Mouse (Mus musculus) heart, embryonic 16.5 days (tissue): Measurements from ENCODE around the gene St6galnac3. TPM values are rescaled to one million over a fixed set of nuclear protein-coding genes. Genes with fewer than 3 reads are reported as not detected.

Experiments used
- ATAC-seq: fragments of 200-750 bp; cut with Nextera tagmentation; replicated peaks from 2 replicates; pipeline ENCODE4 v1.8.0; 2017; ENCODE audit warnings: moderate number of reproducible peaks; ENCODE audit not compliant: insufficient read depth, low FRiP score; ENCODE audit errors: extremely low read depth
- H3K27ac ChIP-seq: fragments of 300-500 bp; sonication (generic); 2 replicates; pipeline ENCODE4 v1.5.1; 2014; ENCODE audit warnings: mild to moderate bottlenecking, low read length, control low read depth, moderate library complexity
- H3K27me3 ChIP-seq: fragments of 300-500 bp; sonication (generic); 2 replicates; pipeline ENCODE4 v1.6.1; 2014; ENCODE audit warnings: low read length, mixed read lengths; ENCODE audit not compliant: control insufficient read depth, insufficient read depth
- H3K36me3 ChIP-seq: fragments of 300-500 bp; sonication (generic); 2 replicates; pipeline ENCODE4 v1.6.1; 2014; ENCODE audit not compliant: control insufficient read depth, insufficient read depth
- H3K4me1 ChIP-seq: fragments of 300-500 bp; sonication (generic); 2 replicates; pipeline ENCODE4 v1.6.1; 2014; ENCODE audit warnings: low read length, mixed read lengths; ENCODE audit not compliant: control insufficient read depth, insufficient read depth
- H3K4me2 ChIP-seq: fragments of 300-500 bp; sonication (generic); 2 replicates; pipeline ENCODE4 v1.6.1; 2014; ENCODE audit warnings: low read depth, mild to moderate bottlenecking, control low read depth, low read length
- H3K4me3 ChIP-seq: fragments of 300-500 bp; sonication (generic); 2 replicates; pipeline ENCODE4 v1.5.1; 2014; ENCODE audit warnings: mild to moderate bottlenecking, control low read depth, low read length
- H3K9ac ChIP-seq: fragments of 300-500 bp; sonication (generic); 2 replicates; pipeline ENCODE4 v1.6.1; 2014; ENCODE audit warnings: low read length, control low read depth
- H3K9me3 ChIP-seq: fragments of 300-500 bp; sonication (generic); replicated peaks from 2 replicates; pipeline ENCODE4 v1.6.1; 2016; ENCODE audit warnings: low read length; ENCODE audit not compliant: control insufficient read depth
- WGBS: fragments of 180-500 bp; shearing (Covaris S2); extraction: QIAGEN DNeasy Blood & Tissue Kit; methylation state at CpG from one replicate; pipeline ENCODE4 v1.1.7; 2014; 5-methylcytosine and 5-hydroxymethylcytosine counted together
- polyA plus RNA-seq: library from polyadenylated mRNA; unstranded; fragments of >200 nt; fragmentation: Nextera tagmentation; extraction: Ambion mirVana; gene quantifications from 2 replicates; pipeline ENCODE4 v1.2.1, GENCODE M21; 2015

St6galnac3 gene
- polyA plus RNA-seq, 1 experiment from 2014 or later = 20.8 TPM

DNA sequence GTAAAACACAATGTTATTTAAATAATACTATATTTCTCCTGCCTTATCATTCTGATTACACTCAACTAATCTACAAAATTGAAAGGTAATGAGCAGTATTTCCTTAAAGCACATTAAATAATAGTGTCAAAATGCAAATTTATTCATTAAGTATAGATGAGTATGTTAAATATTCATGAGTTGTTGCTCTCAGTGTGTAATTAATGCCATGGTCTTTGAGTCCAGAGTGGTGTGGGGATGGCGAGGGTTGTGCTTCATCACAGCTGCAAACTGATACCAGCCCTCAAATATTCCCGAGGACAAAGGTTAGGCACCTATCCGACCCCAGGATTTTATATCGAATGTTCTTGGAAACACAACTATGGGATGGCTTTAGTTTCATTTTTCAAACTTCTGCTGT, 548.2 kb downstream of the St6galnac3 start:
- 81% methylated on average over 4 of the region's 4 CpGs for WGBS
- H3K27ac ChIP-seq = no peak overlapping the region
- ATAC-seq = no peak
- no peaks in the 10 kb centered on the region for H3K36me3 ChIP-seq
- H3K4me1 ChIP-seq = no peaks in the 10 kb centered on the region
- no peaks in the 10 kb centered on the region for H3K9me3 ChIP-seq
- no peak overlapping the region for H3K9ac ChIP-seq
- no peaks in the 10 kb centered on the region for H3K27me3 ChIP-seq
- H3K4me2 ChIP-seq = no peak overlapping the region
- H3K4me3 ChIP-seq = no peak overlapping the region

DNA sequence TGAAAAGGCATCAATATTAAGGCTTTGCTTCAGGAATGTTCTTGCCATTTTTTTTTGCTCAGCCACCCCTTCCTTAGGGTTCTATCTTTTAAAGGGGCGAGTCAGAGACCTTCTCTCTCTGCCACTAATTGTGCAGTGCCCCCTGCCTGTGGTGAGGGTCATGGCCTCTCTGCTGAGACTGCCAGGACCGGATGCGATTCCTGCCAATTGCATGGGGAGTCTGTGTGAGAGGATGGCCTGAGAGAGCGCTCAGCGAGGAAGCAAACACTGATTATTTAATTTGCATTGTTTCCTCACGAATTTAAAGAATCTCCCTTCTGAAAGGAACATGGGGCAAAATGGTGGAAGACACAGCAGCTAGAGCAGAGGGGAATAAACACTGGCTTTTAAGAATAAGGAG, 548.6 kb downstream of the St6galnac3 start:
- 53% methylated on average over 6 of the region's 6 CpGs for WGBS
- H3K4me3 ChIP-seq = no peak overlapping the region

DNA sequence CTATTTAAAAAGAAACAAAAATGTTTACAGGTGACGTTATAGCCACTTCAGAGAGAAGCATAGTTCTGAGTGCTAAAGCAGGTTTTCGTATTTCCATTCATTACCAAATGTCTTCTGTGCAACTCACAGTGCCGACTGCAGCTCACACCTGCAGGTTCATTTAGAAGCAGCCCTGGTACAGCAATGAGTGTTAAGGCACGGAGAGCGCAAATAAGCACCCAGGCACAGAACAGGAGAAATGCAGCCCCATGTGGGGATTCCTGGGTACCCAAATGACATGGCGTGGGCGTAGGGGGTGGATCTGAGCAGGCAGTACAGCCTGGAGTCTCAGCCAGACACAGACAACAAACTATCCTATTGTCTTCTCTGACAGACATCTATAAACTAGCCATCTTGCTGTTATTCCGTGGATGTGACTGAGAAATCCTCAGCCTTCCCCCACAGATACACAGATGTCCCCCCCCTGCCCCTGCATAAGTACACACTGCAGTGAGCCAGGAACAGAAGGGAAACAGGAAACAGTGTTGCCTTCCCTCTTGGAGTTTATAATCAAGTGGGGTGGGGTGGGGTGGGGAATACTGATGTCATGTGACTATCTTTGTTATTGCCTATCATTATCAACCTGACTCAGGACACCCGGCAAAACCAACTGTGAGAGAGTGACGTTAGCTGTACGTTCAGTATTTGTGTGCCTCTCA, 550.5 kb downstream of the St6galnac3 start:
- no peak for ATAC-seq
- no peaks in the 10 kb centered on the region for H3K36me3 ChIP-seq

More for the DNA sequence above, 548.6 kb downstream of the St6galnac3 start:
- Histone ChIP-seq H3K27ac (no peak overlapping the region), H3K9me3 (no peaks in the 10 kb centered on the region), H3K27me3 (no peaks in the 10 kb centered on the region), H3K36me3 (no peaks in the 10 kb centered on the region), H3K9ac (no peak overlapping the region), H3K4me1 (no peaks in the 10 kb centered on the region), H3K4me2 (no peak overlapping the region)
- no peak for ATAC-seq

DNA sequence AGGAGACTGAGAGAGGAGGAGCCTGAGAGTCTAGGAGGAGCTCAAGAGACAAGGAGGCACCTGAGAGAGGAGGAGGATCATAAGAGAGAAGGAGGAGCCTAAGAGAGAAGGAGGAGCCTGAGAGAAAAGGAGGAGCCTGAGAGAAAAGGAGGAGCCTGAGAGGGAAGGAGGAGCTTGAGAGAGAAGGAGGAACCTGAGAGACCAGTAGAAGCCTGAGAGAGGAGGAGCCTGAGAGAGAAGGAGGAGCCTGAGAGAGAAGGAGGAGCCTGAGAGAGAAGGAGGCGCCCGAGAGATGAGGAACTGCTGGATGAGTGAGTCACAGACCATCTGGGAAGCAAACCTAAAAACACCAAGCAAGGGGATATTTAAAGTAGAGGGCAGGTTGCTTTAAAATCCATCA, 551.4 kb downstream of the St6galnac3 start:
- no peak for ATAC-seq
- Histone ChIP-seq H3K4me3 (no peak overlapping the region), H3K36me3 (no peaks in the 10 kb centered on the region), H3K27ac (no peak overlapping the region), H3K9me3 (no peaks in the 10 kb centered on the region), H3K27me3 (no peaks in the 10 kb centered on the region), H3K4me2 (no peak overlapping the region), H3K9ac (no peak overlapping the region), H3K4me1 (no peaks in the 10 kb centered on the region)
- 71% methylated on average over 2 of the region's 2 CpGs for WGBS

More for the DNA sequence above, 550.5 kb downstream of the St6galnac3 start:
- Histone ChIP-seq H3K27ac (no peak overlapping the region), H3K4me2 (no peak overlapping the region), H3K9me3 (no peaks in the 10 kb centered on the region), H3K4me1 (no peaks in the 10 kb centered on the region), H3K4me3 (no peak overlapping the region), H3K9ac (no peak overlapping the region), H3K27me3 (no peaks in the 10 kb centered on the region)
- 78% methylated on average over 11 of the region's 11 CpGs for WGBS

DNA sequence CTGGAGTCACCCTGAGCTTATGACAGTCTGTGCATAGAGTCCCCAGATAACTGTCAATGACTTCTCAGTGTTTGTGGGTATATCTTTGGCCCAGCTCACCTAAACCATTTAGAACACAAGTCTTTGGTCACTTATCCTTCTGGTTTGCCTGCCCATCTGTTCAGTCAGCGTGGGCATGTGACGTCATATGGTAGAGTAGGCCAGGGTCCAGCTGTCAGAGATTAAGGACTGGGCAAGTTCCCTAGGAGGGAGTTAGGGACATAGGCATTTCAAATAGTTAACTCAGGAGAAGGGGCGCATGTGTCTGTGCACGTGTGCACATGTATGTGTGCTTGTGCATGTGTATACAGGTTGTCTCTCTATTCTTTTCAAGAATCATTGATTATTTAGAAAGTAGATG, 554.8 kb downstream of the St6galnac3 start:
- Histone ChIP-seq H3K27ac (no peak overlapping the region), H3K9ac (no peak overlapping the region), H3K4me2 (no peak overlapping the region), H3K9me3 (no peaks in the 10 kb centered on the region), H3K27me3 (no peaks in the 10 kb centered on the region), H3K4me3 (no peak overlapping the region), H3K4me1 (no peaks in the 10 kb centered on the region), H3K36me3 (no peaks in the 10 kb centered on the region)
- ATAC-seq = no peak
- 88% methylated on average over 4 of the region's 4 CpGs for WGBS

DNA sequence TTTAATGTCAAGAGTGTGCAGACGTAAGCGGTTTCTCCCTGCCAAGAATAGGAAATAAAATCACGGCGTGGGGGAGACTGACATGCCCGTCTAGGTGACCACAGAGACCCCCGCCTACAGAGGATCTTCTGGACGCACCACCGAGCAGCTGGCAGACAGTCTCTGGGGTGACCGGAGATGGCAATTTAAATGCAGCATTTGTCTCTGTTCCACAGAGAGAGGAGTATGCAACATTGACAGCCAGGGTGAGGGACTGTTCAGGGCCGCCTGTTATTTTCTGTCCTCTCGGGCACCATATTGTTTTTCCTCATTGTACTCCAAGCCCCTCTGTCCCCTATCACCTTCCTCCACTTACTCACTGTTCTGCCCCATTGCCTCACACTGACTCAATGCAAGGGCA, 555.2 kb downstream of the St6galnac3 start:
- Histone ChIP-seq H3K4me2 (no peak overlapping the region), H3K9me3 (no peaks in the 10 kb centered on the region), H3K4me1 (no peaks in the 10 kb centered on the region), H3K4me3 (no peak overlapping the region), H3K27ac (no peak overlapping the region), H3K27me3 (no peaks in the 10 kb centered on the region), H3K9ac (no peak overlapping the region), H3K36me3 (no peaks in the 10 kb centered on the region)
- WGBS = 81% methylated on average over 11 of the region's 11 CpGs
- no peak for ATAC-seq

DNA sequence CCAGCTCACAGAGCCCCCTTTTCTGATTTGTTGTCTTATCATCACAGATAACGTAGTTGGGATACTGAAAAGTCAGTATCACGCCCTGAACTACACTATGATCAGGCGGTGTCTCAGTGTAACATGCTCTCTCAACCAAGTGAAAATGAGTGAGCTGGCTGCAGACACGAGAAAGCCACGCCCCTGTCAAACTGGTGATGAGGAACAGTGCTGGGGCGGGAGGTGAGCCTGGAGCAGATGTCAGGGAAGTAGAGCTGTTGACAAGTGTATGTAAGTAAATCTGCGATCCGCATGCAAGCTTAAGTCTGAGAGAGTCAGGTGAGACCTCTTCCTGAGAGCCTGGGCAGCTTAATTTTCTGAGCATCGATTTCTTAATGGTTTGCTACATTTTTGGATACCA, 563.3 kb downstream of the St6galnac3 start:
- no peaks in the 10 kb centered on the region for H3K4me1 ChIP-seq
- H3K27me3 ChIP-seq = no peaks in the 10 kb centered on the region
- WGBS = 24% methylated on average over 9 of the region's 9 CpGs
- no peak overlapping the region for H3K27ac ChIP-seq
- no peaks in the 10 kb centered on the region for H3K9me3 ChIP-seq
- H3K4me2 ChIP-seq = no peak overlapping the region
- ATAC-seq = no peak
- H3K36me3 ChIP-seq = no peaks in the 10 kb centered on the region
- no peak overlapping the region for H3K4me3 ChIP-seq
- no peak overlapping the region for H3K9ac ChIP-seq

DNA sequence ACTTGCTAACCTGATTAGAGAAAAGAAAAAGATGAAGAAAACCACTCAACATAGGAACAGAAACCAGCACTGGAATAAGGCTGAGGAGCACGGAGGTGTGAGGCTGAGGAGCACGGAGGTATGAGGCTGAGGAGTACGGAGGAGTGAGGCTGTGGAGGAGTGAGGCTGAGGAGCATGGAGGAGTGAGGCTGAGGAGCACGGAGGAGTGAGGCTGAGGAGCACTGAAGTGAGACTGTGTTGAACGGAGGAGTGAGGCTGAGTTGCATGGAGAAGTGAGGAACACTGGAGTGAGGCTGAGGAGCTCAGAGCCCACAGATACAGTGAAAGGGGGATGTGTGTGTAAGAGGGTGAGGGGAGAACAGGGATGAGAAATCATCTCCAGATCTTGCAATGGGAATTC, 564.3 kb downstream of the St6galnac3 start:
- H3K9ac ChIP-seq = no peak overlapping the region
- H3K27me3 ChIP-seq = no peaks in the 10 kb centered on the region
- ATAC-seq = no peak
- H3K9me3 ChIP-seq = no peaks in the 10 kb centered on the region
- no peak overlapping the region for H3K4me3 ChIP-seq
- no peak overlapping the region for H3K4me2 ChIP-seq
- H3K27ac ChIP-seq = no peak overlapping the region
- H3K4me1 ChIP-seq = no peaks in the 10 kb centered on the region
- 83% methylated on average over 5 of the region's 5 CpGs for WGBS
- H3K36me3 ChIP-seq = no peaks in the 10 kb centered on the region

DNA sequence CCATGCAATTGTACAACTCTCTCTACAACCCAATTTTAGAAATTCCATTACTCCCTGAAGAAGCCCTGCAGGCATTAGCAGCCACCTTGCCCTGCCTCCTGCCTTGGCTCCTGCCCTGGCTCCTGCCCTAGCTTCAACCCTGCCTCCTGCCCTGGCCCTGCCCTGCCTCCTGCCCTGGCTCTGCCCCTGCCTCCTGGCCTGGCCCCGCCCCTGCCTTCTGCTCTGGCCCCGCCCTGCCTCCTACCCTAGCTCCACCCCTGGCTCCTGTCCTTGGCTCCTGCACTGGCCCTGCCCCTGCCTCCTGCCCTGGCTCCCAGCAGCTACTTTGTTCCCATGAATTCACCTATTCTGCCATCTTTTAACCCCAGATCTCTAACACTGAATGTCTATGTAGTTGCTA, 576.1 kb downstream of the St6galnac3 start:
- Histone ChIP-seq H3K9ac (no peak overlapping the region), H3K4me3 (no peak overlapping the region), H3K4me1 (no peaks in the 10 kb centered on the region), H3K9me3 (no peaks in the 10 kb centered on the region), H3K4me2 (no peak overlapping the region), H3K36me3 (no peaks in the 10 kb centered on the region), H3K27me3 (no peaks in the 10 kb centered on the region), H3K27ac (no peak overlapping the region)
- ATAC-seq = no peak; the same call in 1 of the 2 replicates
- 20% methylated on average over 2 of the region's 2 CpGs for WGBS
